Mouse (Mus musculus): ENCODE data around the gene Acnat2.

DNA sequence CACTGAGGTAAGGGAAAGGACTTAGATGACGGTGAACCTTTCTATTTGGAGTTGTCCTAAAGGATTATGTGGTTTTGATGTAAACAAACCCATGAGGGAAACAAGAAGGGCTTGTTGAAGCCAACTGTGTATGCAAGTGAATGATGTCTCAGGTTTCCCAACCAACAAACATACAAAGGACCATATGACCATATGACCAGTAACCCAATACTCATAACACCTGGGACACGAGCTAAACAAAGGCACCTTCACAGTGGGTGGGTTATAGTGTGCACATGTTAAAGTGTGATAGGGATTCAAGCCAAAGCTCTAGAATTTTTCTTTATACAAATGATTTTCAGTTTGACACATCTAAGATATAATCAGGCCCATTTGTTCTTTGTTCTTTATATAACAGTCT lies 48.2 kb upstream of the Acnat2 start:
- no peak for TF ChIP-seq TAL1 (IDR thresholded peaks at IDR 0.05; ENCODE audit: low read length)
- no peak for TF ChIP-seq GATA1 (IDR thresholded peaks at IDR 0.05; ENCODE audit: low read length)
